Mouse (Mus musculus) activated CD4-positive, CD25-positive, alpha-beta regulatory T cell (primary cell): ENCODE results near the gene Tmc7. TPM values are rescaled to one million over a fixed set of nuclear protein-coding genes. Genes with fewer than 3 reads are reported as not detected.

ENCODE experiments used
- polyA plus RNA-seq, 2 experiments: library from polyadenylated mRNA; unstranded; fragments of 100-300 nt; shearing (Covaris generic); gene quantifications; one replicate each; pipeline ENCODE4 v1.2.1; 2017

Gene Tmc7
- polyA plus RNA-seq: under 1 TPM in 1 of 2 experiments, not detected in 1; 0.14 TPM

DNA sequence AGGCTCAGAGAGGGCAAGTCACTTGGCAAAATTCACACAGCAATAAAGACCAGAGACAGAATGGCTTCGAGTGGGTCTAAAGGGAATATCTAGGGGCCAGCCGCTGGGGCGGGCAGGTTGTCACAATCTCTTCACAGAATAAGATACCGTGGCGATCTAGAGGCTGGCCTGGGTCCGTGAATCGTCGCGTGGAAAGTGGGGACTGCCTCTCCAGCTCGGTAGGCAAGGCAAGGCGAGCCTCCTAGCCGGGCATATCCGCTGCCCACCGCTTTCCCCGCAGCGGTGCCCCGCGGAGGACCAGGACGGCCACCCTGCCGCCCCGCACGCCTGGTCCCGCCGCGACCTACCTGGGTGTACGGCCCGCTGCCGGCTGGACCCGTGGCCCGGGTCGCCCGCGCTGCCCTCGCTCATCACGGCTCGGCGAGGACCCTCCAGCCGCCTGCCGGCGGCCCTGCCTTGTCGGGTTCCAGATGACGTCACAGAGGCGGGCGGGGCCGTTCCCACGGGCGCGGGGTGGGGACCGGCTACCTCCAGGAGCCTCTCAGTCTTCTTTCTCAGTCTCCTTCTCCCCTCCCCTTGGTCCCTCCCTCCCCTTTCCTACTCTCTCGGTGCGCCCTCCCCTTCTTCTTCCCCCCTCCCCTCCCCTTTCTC lies at the start of gene Tmc7:
Gene Tmc7 (minus strand): TSS at position 480 of the 651 bp plus-strand sequence.

DNA sequence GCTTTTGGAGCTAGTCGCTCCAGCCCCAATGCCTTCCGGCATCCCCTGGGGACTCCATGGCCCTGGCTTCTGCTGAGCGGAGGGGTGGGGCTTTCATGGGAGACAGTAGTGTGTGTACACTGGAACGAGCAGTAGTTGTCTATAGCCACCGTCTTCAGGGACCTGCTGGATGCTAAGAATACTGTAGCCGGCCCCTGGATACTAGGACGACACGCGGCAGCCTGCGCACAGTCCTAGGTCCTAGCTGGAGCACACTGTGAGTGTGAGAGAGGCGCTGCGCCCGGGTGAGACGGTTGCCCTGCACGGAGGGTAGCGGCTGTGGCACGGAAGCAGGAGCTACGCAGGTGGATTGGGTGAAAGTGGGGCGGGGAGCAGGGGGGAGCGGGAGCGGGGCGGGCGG lies 12.7 kb upstream of the Tmc7 start, which contains the start of gene Tmc5:
Gene Tmc5 (plus strand): TSS at position 97 of the 400 bp plus-strand sequence.

DNA sequence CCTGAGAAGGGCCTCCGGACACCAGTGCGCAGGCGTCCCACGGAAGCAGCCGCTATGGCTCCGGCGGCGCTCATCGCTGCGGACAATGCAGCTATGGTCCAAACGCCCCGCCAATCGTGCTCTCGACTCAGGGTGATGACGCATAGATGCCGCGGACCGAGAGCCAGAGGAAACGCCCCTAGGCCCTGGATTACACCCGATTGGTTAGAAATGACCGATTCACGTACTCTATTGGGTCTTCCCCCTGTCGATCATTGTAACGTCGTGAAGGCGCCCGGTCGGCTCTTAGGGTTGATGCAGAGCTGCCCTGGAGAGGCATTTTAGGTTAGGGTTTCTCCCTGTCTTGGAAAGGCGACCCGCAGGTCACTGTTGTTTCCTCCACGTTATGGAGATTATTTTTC lies 51.4 kb downstream of the Tmc7 start, which contains the start of gene Coq7:
Gene Coq7 (minus strand): TSS at position 179 of the 401 bp plus-strand sequence.

DNA sequence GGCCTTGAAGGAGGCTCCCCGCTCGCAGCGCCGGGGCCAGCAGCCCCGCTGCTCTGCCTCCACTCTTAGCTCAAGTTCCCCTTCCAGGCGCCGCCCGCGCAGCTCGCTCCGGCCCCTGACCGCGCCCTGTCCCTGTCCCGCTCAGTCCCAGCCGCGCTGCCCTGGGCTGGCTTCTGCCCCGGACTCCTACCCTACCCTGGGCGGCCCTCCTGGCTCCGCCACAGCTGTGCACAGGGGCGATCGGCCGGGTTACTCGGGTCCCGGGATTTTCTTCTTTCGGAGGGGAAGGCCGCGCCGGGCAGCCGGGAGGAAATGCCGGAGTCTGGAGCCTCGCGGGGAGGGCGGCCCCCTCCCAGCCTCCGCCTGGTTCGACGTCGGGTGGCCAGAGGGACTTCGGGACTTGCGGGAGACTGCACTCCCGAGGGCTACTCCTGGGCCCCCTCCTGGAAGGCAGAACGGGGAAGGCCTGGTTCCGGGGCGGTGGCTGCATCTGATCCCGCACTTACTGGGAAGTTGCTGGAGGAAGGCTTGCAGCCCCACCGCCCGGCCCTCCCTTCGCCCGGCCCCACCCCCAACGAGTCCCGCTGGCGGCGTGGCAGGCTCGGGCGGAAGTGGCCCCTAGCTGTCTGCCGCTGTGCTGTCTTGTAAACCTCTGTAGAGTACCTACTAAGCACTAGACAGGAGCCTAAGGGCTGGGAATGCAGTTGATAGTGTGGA lies 92.9 kb downstream of the Tmc7 start, which contains the start of gene Itpripl2:
Gene Itpripl2 (minus strand): TSS at position 545 of the 717 bp plus-strand sequence.

Other genes starting within 250 kb of the Tmc7 start
- gene Syt17, start 136.5 kb downstream of the Tmc7 start, polyA plus RNA-seq: under 1 TPM; 0.25 to 0.43 TPM
- 1 to 10 TPM; 1.6 TPM for gene Itpripl2, start 92.8 kb downstream of the Tmc7 start, polyA plus RNA-seq
- 10 to 100 TPM; 13.9 to 21.7 TPM for gene Coq7, start 51.4 kb downstream of the Tmc7 start, polyA plus RNA-seq
- gene Tmc5, start 12.6 kb upstream of the Tmc7 start, polyA plus RNA-seq: under 1 TPM in 1 of 2 experiments, not detected in 1; 0.25 TPM
- gene Gde1, start 121.0 kb upstream of the Tmc7 start, polyA plus RNA-seq: 10 to 100 TPM; 52.7 to 52.9 TPM
- 1 to 10 TPM; 4.3 to 7.3 TPM for gene Ccp110, start 127.8 kb upstream of the Tmc7 start, polyA plus RNA-seq
- gene Vps35l, start 155.5 kb upstream of the Tmc7 start, polyA plus RNA-seq: 100 to 1,000 TPM in 1 of 2 experiments, 10 to 100 TPM in 1; 61.4 to 101 TPM